Mouse (Mus musculus) lung, embryonic 14.5 days (tissue): ENCODE results near the gene Adora2b. TPM values are rescaled to one million over a fixed set of nuclear protein-coding genes. Genes with fewer than 3 reads are reported as not detected.

Experiments
- ATAC-seq: fragments of 200-750 bp; cut with Nextera tagmentation; 2 replicates; pipeline ENCODE4 v1.8.0; 2017; ENCODE audit warnings: mild to moderate bottlenecking, moderate TSS enrichment, moderate library complexity; ENCODE audit not compliant: insufficient read depth
- DNase-seq: peaks from one replicate; pipeline ENCODE4 v3.0.0-alpha.2; 2015
- H3K27ac ChIP-seq: fragments of 300-500 bp; sonication (generic); 2 replicates; pipeline ENCODE4 v1.5.1; 2014; ENCODE audit warnings: low read depth, mild to moderate bottlenecking, moderate library complexity
- H3K27me3 ChIP-seq: fragments of 300-500 bp; sonication (generic); 2 replicates; pipeline ENCODE4 v1.6.1; 2014; ENCODE audit warnings: low read length, control low read depth; ENCODE audit not compliant: insufficient read depth
- H3K36me3 ChIP-seq: fragments of 300-500 bp; sonication (generic); 2 replicates; pipeline ENCODE4 v1.6.1; 2014; ENCODE audit warnings: control low read depth; ENCODE audit not compliant: insufficient read depth
- H3K4me1 ChIP-seq: fragments of 300-500 bp; sonication (generic); 2 replicates; pipeline ENCODE4 v1.6.1; 2014; ENCODE audit warnings: antibody characterized with exemption, control low read depth; ENCODE audit not compliant: insufficient read depth
- H3K4me2 ChIP-seq: fragments of 300-500 bp; sonication (generic); 2 replicates; pipeline ENCODE4 v1.6.1; 2014; ENCODE audit warnings: mild to moderate bottlenecking
- H3K4me3 ChIP-seq: fragments of 300-500 bp; sonication (generic); 2 replicates; pipeline ENCODE4 v1.5.1; 2014; ENCODE audit warnings: low read depth, low read length
- H3K9ac ChIP-seq: fragments of 300-500 bp; sonication (generic); 2 replicates; pipeline ENCODE4 v1.6.1; 2014
- H3K9me3 ChIP-seq: fragments of 300-500 bp; sonication (generic); 2 replicates; pipeline ENCODE4 v1.6.1; 2016; ENCODE audit warnings: low read depth, low read length, control low read depth
- CTCF ChIP-seq: IDR thresholded peaks from 2 replicates; pipeline ENCODE4 v1.5.1; 2016; ENCODE audit warnings: antibody characterized with exemption, low read depth
- WGBS: fragments of 180-500 bp; shearing (Covaris S2); extraction: QIAGEN DNeasy Blood & Tissue Kit; methylation state at CpG from one replicate; pipeline ENCODE4 v1.1.7; 2014; 5-methylcytosine and 5-hydroxymethylcytosine counted together
- polyA plus RNA-seq: library from polyadenylated mRNA; unstranded; fragments of >200 nt; fragmentation: Nextera tagmentation; extraction: Ambion mirVana; gene quantifications from 2 replicates; pipeline ENCODE4 v1.2.1, GENCODE M21; 2014

Adora2b gene
- polyA plus RNA-seq, 1 experiment from 2014 or later: 2.0 TPM

DNA sequence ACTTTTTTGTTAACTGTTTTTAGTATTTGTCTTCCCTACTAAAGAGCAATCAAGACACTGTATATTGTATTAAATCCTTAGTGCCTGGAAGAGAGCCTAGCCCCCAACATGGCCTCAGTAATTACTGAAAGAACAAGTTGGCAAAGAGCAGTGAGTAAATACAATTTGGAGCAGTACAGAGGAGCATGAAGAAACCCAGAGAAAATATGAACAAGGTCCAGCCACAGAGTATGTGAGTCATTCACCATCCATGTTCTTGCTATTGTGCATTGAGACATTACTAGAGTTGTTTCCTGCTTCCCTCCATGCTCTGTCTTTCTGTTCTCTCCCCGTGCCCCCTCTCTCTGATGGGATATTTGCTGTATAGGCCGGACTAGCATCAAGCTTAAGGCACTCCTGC lies 45.3 kb downstream of the Adora2b start:
- peaks cover 22% of the 10 kb centered on the region for H3K36me3 ChIP-seq
- H3K9ac ChIP-seq: no peak overlapping the region
- no peak for DNase-seq
- H3K4me3 ChIP-seq: no peak overlapping the region
- H3K4me1 ChIP-seq: no peaks in the 10 kb centered on the region
- TF ChIP-seq CTCF: no peak
- H3K27me3 ChIP-seq: no peaks in the 10 kb centered on the region
- no peak for ATAC-seq
- whole genome bisulfite sequencing: 89% methylated on average over 2 of the region's 2 CpGs
- no peaks in the 10 kb centered on the region for H3K9me3 ChIP-seq
- no peak overlapping the region for H3K27ac ChIP-seq
- H3K4me2 ChIP-seq: no peak overlapping the region

DNA sequence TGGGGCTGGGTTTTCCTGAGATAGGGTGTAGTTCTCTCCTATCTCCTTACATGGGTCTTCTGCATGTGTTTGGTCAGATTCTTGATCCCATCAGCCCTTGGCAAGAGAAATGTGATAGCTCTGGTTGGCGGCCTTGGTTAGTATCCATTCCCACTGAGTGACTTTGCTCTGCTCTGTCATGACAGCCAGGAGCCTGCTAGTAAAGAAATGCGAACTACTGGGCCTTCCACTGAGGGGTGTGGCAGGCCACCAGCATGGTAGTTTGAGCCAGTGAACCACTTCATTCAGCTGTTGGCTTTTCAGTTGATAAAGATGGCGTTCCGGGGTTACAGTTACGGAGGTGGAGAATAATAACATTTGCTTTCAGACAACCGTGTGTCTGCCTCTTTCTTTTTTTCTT lies 50.1 kb downstream of the Adora2b start:
- Histone ChIP-seq H3K9ac (no peak overlapping the region), H3K4me1 (no peaks in the 10 kb centered on the region), H3K27ac (no peak overlapping the region), H3K4me3 (no peak overlapping the region), H3K4me2 (no peak overlapping the region), H3K9me3 (no peaks in the 10 kb centered on the region), H3K27me3 (no peaks in the 10 kb centered on the region), H3K36me3 (peaks cover 16% of the 10 kb centered on the region)
- TF ChIP-seq CTCF: no peak
- no peak for ATAC-seq
- 85% methylated on average over 6 of the region's 6 CpGs for WGBS
- no peak for DNase-seq

DNA sequence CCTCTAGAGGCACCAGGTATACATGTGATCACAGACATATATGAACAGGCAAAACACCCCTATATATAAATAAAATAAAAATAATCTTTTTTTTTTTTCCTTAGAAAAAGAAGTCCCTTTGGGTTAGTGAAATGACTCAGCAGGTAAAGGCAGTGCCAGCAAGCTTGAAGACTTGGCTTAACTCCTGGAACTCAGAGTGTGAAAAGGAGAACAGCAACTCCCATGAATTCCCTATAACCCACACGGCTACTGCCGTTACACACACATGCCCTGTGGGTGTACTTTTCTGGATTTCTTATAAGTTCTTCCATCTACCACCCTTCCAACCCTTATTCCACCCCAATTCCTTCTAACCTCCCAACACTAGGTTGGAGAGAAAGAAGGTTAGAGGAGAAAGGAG lies 57.1 kb downstream of the Adora2b start:
- DNase-seq (no peak), ATAC-seq (no peak)
- no peak for TF ChIP-seq CTCF
- no peaks in the 10 kb centered on the region for H3K27me3 ChIP-seq
- WGBS: 95% methylated on average over 2 of the region's 2 CpGs
- H3K4me2 ChIP-seq: no peak overlapping the region
- no peak overlapping the region for H3K27ac ChIP-seq
- H3K9me3 ChIP-seq: no peaks in the 10 kb centered on the region
- H3K36me3 ChIP-seq: peaks cover 21% of the 10 kb centered on the region
- H3K4me1 ChIP-seq: no peaks in the 10 kb centered on the region
- H3K4me3 ChIP-seq: no peak overlapping the region
- no peak overlapping the region for H3K9ac ChIP-seq

DNA sequence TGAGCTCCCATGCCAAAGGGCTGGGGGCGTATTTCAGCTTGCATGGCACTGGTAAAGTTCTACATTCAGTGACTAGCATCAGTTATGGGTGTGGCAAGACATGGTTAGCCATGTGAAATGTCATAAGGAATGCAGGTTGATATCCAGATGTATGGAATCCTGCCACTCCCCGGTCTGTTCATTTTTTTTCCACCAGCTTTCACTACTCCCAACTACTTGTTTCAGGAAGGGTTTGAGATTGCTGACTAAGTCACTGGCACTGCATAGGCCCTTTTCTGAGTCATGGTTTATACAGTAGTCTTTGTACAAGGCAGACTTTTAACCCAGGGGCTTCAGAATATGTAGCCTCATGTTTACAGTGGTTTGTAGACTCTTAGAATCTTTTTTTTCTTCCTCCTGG lies 60.5 kb downstream of the Adora2b start:
- no peaks in the 10 kb centered on the region for H3K4me1 ChIP-seq
- no peak overlapping the region for H3K27ac ChIP-seq
- no peaks in the 10 kb centered on the region for H3K9me3 ChIP-seq
- DNase-seq: no peak
- 94% methylated on average over 2 of the region's 2 CpGs for whole genome bisulfite sequencing
- H3K27me3 ChIP-seq: no peaks in the 10 kb centered on the region
- no peak overlapping the region for H3K9ac ChIP-seq
- H3K36me3 ChIP-seq: peaks cover 43% of the 10 kb centered on the region
- ATAC-seq: no peak
- H3K4me3 ChIP-seq: no peak overlapping the region
- TF ChIP-seq CTCF: no peak
- H3K4me2 ChIP-seq: no peak overlapping the region

DNA sequence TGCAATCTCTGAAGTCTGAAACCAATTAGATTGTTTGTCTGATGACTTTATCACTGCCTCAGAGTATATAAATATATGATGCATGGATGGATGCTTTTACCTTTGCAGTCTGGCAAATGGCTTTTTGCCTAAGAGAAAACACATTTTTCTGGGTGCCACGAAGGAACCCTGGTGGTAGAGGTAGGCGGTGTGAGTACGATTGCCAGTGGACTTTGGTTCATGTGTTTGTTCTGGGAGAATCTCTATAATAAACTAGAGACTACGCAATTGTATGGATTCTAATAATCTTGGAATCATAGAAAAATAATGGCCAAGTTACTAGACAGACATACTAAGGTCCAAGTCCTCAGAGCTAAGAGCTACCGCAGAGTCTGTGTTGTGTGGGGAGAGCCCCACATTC lies 66.2 kb downstream of the Adora2b start:
- H3K36me3 ChIP-seq: peaks cover 77% of the 10 kb centered on the region
- H3K9ac ChIP-seq: no peak overlapping the region
- DNase-seq (no peak), ATAC-seq (no peak)
- no peak for TF ChIP-seq CTCF
- H3K27ac ChIP-seq: no peak overlapping the region
- 94% methylated on average over 5 of the region's 5 CpGs for WGBS
- H3K27me3 ChIP-seq: no peaks in the 10 kb centered on the region
- H3K4me3 ChIP-seq: no peak overlapping the region
- H3K4me2 ChIP-seq: no peak overlapping the region
- H3K9me3 ChIP-seq: no peaks in the 10 kb centered on the region
- H3K4me1 ChIP-seq: no peaks in the 10 kb centered on the region

Other genes starting within 250 kb of the Adora2b start
- gene Zswim7, start 32.4 kb downstream of the Adora2b start, polyA plus RNA-seq: 16.4 and 21.1 TPM in 2 replicates
- 15.0 and 17.0 TPM in 2 replicates for gene Ttc19, start 32.5 kb downstream of the Adora2b start, polyA plus RNA-seq
- gene Pigl, start 209.5 kb downstream of the Adora2b start, polyA plus RNA-seq: 9.6 and 11.5 TPM in 2 replicates
- 177 TPM in 2 replicates for gene Ncor1, start 209.6 kb downstream of the Adora2b start, polyA plus RNA-seq